In genomic region chr4:24800345-24800936, GRCm38 (mm10) we compare ENCODE assay signal across 9 mouse cellular contexts.
"Had no signal": no experiment of that assay in that cellular context is flagged by ENCODE, and none has a peak within 500 bp of the region (broad histone marks: within the 10 kb centered on the region; RNA-seq: fewer than 3 reads in every experiment).

No protein-coding gene starts in this region.

- H3K27me3 ChIP-seq: limb, embryonic 13.5 days; liver, embryonic 15.5 days had no signal

- H3K4me1 ChIP-seq: liver, embryonic 15.5 days had no signal

- H3K9me3 ChIP-seq: limb, embryonic 13.5 days; liver, embryonic 15.5 days had no signal

- H3K9ac ChIP-seq: limb, embryonic 13.5 days; liver, embryonic 15.5 days had no signal

- H3K36me3 ChIP-seq: limb, embryonic 13.5 days; liver, embryonic 15.5 days had no signal

- H3K27ac ChIP-seq: limb, embryonic 13.5 days; liver, embryonic 15.5 days; stomach, postnatal 0 days had no signal

- H3K4me3 ChIP-seq: left cerebral cortex, adult 2 months; limb, embryonic 13.5 days; liver, embryonic 15.5 days had no signal

- DNase-seq: kidney, adult 18-20 months; lung, adult 2 months; lung, postnatal 36 days; thymus, postnatal 4 days had no signal

- H3K4me2 ChIP-seq: limb, embryonic 13.5 days; liver, embryonic 15.5 days had no signal

- ATAC-seq: lung, postnatal 0 days had no signal
